Mouse (Mus musculus): ENCODE data around the gene Ildr1.

The Ildr1 gene

GRCm38 (mm10) chr16:36707702-36708423, 14.1 kb downstream of the Ildr1 start:
- DNase-seq: peak; percentile 24

DNA sequence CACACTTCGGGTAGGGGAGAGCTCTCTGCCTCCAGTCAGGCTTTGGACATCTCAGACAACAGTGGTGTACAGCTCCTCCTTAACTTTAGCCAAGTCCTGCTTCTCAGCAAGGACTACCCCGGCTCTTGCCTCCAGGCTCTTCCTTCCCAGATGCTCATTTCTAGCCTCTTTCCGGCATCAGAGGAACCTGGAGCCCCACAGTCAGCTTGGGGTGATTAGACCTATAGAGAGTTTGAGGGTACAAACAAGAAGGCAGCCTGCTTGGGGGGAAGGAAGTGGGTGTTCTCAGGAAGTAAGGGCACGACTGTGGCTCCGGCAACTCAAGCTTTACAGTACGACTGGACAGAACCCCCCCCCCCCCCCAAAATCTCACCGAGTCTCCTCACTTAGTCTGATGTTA, 15.0 kb downstream of the Ildr1 start:
- no peak for DNase-seq

DNA sequence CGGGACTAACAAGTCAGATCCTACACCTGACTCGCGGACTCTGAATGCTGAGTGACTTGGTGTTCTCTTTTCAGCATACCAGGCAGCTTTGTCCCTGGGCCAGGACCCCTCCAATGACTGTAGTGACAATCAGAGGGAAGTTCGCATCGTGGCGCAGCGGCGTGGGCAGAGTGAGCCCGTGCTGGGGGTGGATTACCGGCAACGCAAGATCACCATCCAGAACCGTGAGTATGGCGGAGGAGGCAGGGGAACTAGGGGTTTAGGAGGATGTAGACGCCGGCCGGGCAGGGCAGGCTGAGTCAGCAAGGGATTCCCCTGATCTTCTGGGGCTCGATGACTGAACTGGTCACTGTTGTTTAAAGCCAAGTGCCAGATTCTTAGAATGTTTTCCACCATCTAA, 15.6 kb downstream of the Ildr1 start:
- no peak for DNase-seq

DNA sequence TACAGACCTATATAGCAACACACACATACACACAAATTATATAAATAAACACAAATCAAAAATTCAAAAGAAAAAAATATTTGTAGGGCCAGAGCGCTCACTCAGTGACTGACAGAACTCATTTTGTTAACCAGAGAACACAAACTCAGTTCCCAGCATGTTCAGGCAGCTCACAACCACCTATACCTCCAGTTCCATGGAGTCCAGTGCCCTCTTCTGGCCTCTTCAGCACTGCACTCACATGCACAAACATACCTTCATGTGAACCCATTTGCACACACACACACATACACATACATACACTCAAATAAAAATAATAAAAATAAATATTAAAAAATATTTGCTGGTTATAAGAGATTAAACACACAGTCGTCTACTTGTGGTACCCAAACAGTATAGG, 17.0 kb downstream of the Ildr1 start:
- no peak for DNase-seq

GRCm38 (mm10) chr16:36711760-36712159, 18.0 kb downstream of the Ildr1 start:
- no peak for DNase-seq

DNA sequence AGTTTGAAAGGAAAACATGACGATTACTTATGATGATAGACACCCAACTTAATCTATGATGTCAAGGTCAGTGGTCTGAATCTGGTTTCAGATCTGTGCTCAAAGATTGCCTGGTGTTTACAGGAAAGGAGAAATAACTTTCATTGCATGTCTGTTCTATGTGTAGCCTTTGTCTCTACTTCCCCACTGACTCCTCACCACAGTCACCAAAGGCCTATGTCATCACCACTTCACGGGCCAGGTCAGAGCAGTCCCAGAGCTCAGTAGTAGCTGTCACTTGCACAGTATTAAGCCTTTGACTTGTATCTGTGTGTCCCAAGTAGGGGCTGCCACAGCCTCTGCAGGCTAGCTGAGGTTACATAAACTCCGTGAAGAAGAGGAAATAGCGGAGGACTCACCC, 23.7 kb downstream of the Ildr1 start:
- DNase-seq: no peak

DNA sequence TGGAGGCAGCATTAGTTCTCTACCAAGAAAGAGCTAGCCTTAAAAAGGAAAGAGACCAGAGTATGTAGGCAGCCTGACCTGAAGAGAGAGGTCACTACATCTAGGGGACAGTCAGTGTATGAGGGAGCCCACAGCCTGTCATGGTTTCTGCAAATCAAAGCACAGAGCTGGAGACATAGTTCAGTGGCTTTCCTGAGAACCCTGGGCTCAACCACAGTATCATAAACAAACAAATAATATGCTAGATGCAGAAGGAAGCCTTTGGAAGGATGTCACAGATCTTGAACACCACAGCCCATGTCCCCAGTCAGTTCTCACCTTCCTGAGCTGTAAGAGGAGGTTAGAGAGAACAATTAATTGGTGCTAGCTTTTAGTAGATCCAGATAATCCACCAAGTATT, 24.9 kb downstream of the Ildr1 start:
- no peak for DNase-seq

GRCm38 (mm10) chr16:36720194-36721055, 26.6 kb downstream of the Ildr1 start:
- DNase-seq: no peak

- DNase-seq: no peak
Measured at GRCm38 (mm10) chr16:36722739-36723138, 29.0 kb downstream of the Ildr1 start.

GRCm38 (mm10) chr16:36723880-36724443, 30.2 kb downstream of the Ildr1 start:
- DNase-seq: peak; percentile 21

- DNase-seq: no peak
Measured at GRCm38 (mm10) chr16:36728959-36729358, 35.2 kb downstream of the Ildr1 start.

GRCm38 (mm10) chr16:36732572-36732971, 38.8 kb downstream of the Ildr1 start:
- DNase-seq: no peak

- no peak for DNase-seq
Measured at GRCm38 (mm10) chr16:36733827-36734226, 40.0 kb downstream of the Ildr1 start.

DNA sequence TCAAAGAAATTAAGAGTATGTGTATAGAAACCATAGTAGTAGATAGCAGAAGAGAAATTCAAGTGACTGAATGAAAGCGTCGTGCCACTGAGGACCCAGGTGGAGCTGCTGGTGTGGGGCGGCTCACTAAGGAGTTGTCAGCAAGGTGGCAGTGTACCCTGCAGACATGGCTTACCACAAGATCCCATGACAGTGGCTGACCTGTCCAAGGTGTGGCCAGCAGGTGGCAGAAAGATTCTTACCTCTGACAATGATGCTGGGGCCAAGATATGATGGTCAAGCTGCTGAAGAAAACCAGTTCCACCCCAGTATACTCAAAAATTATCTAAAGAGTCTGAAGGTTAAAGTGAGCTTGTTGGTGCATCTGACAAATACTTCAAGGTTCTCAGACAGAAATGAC, 41.6 kb downstream of the Ildr1 start:
- DNase-seq: peak; percentile 59

DNA sequence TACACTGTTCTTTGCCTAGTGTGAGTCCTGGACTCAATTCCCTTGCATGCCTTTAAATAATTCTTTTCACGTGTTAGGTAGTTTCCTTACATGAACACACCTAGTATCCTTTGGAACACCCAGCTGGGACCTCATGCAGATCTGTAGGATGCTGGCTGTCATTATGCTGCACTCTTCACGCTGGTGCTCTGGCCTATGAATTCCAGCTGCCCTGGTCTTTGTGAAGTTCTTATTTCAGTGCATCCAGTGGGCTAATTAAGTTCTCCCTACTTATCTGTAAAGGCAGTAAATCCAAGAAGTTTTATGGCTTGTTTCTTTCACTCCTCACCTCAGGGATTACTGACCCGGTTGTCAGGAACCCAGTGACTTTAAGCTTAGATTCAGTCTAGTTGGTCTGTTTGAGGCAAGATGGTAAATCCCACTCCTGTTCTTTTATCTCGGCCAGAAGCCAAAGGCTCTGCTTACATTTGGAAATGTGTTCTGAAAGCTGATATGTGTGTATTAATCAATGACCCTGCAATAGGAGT, 45.7 kb downstream of the Ildr1 start:
- no peak for DNase-seq

DNA sequence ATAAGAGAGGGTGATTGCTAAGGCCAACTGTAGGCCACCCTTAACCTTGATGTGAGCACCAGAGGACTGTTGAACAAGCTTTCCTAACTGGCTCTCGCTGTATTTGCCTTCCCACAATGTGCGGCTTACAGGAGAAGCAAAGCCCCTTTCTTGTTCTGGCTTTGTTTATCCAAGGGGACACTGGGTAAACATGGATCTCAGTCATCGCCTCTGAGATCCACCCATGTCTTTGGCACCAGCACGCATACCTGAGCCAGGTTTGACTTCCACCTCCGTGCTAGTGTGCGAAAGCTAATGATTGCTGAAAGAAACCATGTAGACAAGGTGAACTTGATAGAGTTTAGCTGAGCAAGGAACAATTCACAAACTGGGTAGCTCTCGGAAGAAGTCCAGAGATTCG, 49.8 kb downstream of the Ildr1 start:
- DNase-seq: no peak

GRCm38 (mm10) chr16:36747068-36747467, 53.3 kb downstream of the Ildr1 start:
- no peak for DNase-seq

GRCm38 (mm10) chr16:36747767-36748166, 54.0 kb downstream of the Ildr1 start:
- DNase-seq: no peak

GRCm38 (mm10) chr16:36751979-36752378, 58.2 kb downstream of the Ildr1 start:
- no peak for DNase-seq

DNA sequence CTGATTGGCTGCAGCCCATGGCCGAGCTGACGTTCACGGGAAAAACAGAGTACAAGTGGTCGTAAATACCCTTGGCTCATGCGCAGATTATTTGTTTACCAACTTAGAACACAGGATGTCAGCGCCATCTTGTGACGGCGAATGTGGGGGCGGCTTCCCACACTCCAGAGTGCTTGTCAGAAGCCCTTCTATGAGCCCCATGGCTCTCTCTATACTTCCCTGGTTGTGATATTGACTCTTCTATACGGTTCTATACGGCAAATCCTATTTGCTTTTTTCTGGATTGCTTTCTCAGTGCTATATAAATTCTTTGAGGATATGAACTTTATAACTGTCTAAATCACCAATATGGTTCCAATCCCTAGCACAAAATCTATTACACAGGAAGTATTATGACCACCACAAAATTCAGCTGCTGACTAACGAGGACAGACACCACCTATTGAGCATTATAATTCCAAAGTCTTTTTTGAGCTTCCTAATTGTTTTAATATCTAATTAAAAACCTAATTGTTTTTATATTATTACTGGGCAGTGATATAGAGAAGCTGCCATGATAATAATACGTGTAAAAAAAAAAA, 76.5 kb downstream of the Ildr1 start:
- no peak for DNase-seq

GRCm38 (mm10) chr16:36770830-36771229, 77.1 kb downstream of the Ildr1 start:
- no peak for DNase-seq

DNA sequence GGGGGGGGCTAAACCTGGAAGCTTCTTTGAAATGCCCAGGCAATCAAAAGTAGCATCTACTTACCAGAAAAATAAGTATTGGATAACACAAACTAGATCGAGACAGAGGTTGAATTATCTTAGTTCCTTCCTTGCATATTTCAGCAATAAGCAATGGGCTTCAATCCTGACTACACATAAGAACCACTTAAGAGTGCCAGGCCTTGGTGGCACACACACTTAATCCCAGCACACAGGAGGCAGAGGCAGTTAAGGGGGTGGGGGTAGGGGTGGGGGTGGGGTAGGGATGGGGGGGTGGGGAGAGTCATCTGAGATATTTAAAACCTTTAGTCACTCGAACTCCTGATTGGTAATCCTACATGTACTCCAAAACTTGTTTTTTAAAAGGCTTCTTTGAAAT, 77.5 kb downstream of the Ildr1 start:
- no peak for DNase-seq

DNA sequence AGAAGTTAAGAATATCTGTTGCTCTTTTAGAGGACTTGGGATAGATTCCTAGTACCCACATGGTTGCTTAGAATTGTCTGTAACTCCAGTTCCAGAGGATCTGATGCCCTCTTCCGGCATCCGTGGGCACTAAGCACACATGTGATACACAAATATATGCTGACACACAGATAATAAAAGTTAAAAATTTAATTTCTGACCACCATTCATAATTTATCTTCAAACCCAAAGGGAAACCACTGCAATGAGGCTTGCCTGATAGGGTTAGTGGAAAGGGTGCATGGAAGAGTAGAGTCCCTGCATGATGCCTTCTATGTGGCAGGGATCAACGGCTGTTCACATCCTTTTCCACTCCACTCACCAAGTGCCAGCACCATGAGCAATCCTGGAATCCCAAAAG, 77.9 kb downstream of the Ildr1 start:
- DNase-seq: no peak

Data from kidney, postnatal 10 days (tissue).